ENCODE assay signal across 8 mouse cellular contexts in the genomic region with DNA sequence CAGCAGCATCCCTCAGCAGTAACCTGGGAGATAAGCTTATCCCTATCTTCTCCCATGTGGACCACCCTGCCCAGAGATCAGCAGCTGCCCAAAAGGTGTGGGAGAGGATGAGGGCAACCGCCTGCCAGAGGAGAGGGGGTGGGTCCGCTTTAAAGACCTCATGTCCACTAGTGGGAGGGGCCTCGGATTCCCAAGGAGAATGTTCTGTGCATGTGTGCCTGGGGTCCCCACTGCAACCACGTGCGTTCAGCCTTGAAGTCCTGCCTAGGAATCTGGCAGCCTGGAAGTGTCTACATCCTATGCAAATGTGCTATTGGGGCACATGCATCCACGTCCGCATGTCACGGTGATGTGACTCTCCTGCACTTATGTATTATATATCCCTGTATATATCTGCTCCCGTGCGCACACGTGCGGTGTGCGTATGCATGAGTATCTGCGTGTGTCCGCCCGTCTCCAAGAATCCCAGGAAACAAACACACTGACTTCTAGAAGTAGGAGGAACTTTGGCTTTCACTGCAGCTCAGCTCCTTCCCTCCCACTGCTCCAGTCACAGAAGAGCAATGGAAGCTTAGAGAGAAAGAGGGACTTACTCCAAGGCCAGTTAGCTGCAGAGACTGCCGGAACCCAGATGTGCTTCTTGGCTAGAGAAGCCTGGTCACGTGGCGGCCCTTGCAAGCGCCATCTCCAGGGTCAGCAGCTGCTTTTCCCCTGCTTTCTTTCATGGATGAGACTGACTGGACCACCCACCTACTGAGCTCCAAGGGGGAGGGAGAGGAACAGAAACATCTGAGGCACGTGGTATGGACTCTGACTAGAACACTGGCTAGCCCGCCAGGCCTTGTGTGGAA. TPM values are rescaled to one million over a fixed set of nuclear protein-coding genes. Genes with fewer than 3 reads are reported as not detected.
DNase-seq lines count a peak whose midpoint lies in the region; ATAC-seq and TF ChIP-seq lines count a peak whose summit lies in the region.

No protein-coding gene starts in this region.

- H3K9ac ChIP-seq in hindbrain, embryonic 16.5 days (ENCODE audit: low read depth, low read length) = no peak overlapping the region; the same call in 1 of the 2 replicates
- H3K9ac ChIP-seq in neural tube, embryonic 13.5 days = 0 out of 2 replicates have a peak overlapping the region, but pooled peaks have one; percentile 26

- H3K36me3 ChIP-seq in hindbrain, embryonic 16.5 days (ENCODE audit: control insufficient read depth, insufficient read depth, low read length) = no peaks in the 10 kb centered on the region
- no peaks in the 10 kb centered on the region for H3K36me3 ChIP-seq in limb, embryonic 10.5 days
- no peaks in the 10 kb centered on the region for H3K36me3 ChIP-seq in neural tube, embryonic 13.5 days
- no peaks in the 10 kb centered on the region for H3K36me3 ChIP-seq in thymus, adult 2 months (ENCODE audit: control insufficient read depth, insufficient read depth, low read length)

- no peak overlapping the region for H3K27ac ChIP-seq in hindbrain, embryonic 16.5 days (ENCODE audit: low read depth, low read length)
- H3K27ac ChIP-seq in limb, embryonic 10.5 days = peak overlapping the region; percentile 79
- peak overlapping the region; percentile 19 for H3K27ac ChIP-seq in neural tube, embryonic 13.5 days (replicated peaks)
- no peak overlapping the region for H3K27ac ChIP-seq in thymus, adult 2 months (ENCODE audit: control insufficient read depth, insufficient read depth, low read length)

- H3K27me3 ChIP-seq in hindbrain, embryonic 16.5 days (replicated peaks; ENCODE audit: control insufficient read depth, insufficient read depth, low read length) = no peaks in the 10 kb centered on the region
- no peaks in the 10 kb centered on the region for H3K27me3 ChIP-seq in limb, embryonic 10.5 days (ENCODE audit: low read depth, poor library complexity, severe bottlenecking)
- H3K27me3 ChIP-seq in neural tube, embryonic 13.5 days = no peaks in the 10 kb centered on the region
- no peaks in the 10 kb centered on the region for H3K27me3 ChIP-seq in thymus, adult 2 months (ENCODE audit: control insufficient read depth, insufficient read depth, low read length)

- peak; percentile 62 for ATAC-seq in hindbrain, embryonic 16.5 days
- peak; percentile 29; the same call in 1 of the 2 replicates for ATAC-seq in neural tube, embryonic 13.5 days (ENCODE audit: low read depth)

- TF ChIP-seq CTCF in thymus, adult 2 months (IDR thresholded peaks at IDR 0.05; ENCODE audit: borderline replicate concordance, control insufficient read depth, extremely low read depth, insufficient read depth, low read length, poor library complexity) = no peak

- no peak overlapping the region for H3K4me3 ChIP-seq in hindbrain, embryonic 16.5 days (ENCODE audit: low read length)
- no peak overlapping the region for H3K4me3 ChIP-seq in limb, embryonic 10.5 days
- no peak overlapping the region for H3K4me3 ChIP-seq in neural tube, embryonic 13.5 days
- H3K4me3 ChIP-seq in thymus, adult 2 months (ENCODE audit: control insufficient read depth, insufficient read depth, low read length) = no peak overlapping the region

- H3K4me1 ChIP-seq in hindbrain, embryonic 16.5 days (ENCODE audit: control insufficient read depth, insufficient read depth, low read depth, low read length) = peaks cover 25% of the 10 kb centered on the region
- H3K4me1 ChIP-seq in limb, embryonic 10.5 days = peaks cover 48% of the 10 kb centered on the region
- H3K4me1 ChIP-seq in neural tube, embryonic 13.5 days (replicated peaks) = peaks cover 40% of the 10 kb centered on the region
- H3K4me1 ChIP-seq in thymus, adult 2 months (replicated peaks; ENCODE audit: control insufficient read depth, insufficient read depth, low read length) = no peaks in the 10 kb centered on the region

- no peaks in the 10 kb centered on the region for H3K9me3 ChIP-seq in hindbrain, embryonic 16.5 days (ENCODE audit: control insufficient read depth, low read length)
- H3K9me3 ChIP-seq in limb, embryonic 10.5 days (replicated peaks) = no peaks in the 10 kb centered on the region
- H3K9me3 ChIP-seq in neural tube, embryonic 13.5 days = no peaks in the 10 kb centered on the region

- TF ChIP-seq POLR2A in thymus, adult 2 months (IDR thresholded peaks at IDR 0.05; ENCODE audit: control insufficient read depth, extremely low read depth, insufficient read depth, low read length, poor library complexity) = no peak

- no peak overlapping the region for H3K4me2 ChIP-seq in hindbrain, embryonic 16.5 days (ENCODE audit: low read length)
- H3K4me2 ChIP-seq in neural tube, embryonic 13.5 days = no peak overlapping the region

- 48% methylated on average over 22 of the region's 22 CpGs for WGBS in hindbrain, embryonic 16.5 days
- 66% methylated on average over 22 of the region's 22 CpGs for WGBS in limb, embryonic 10.5 days
- 68% methylated on average over 22 of the region's 22 CpGs for WGBS in neural tube, embryonic 13.5 days
- WGBS in thymus, adult 2 months = 89% methylated on average over 22 of the region's 22 CpGs

- peak; percentile 36 for DNase-seq in layer of hippocampus, adult 11-12 months (ENCODE audit: low spot score)
- DNase-seq in layer of hippocampus, postnatal 36 days = no peak
- DNase-seq in gastrocnemius, adult 8-10 months (ENCODE audit: low spot score in 2 of 2) = peak; percentile 74 to 80
- peak; percentile 78 for DNase-seq in limb, embryonic 10.5 days (ENCODE audit: low spot score)
- peak; percentile 73 for DNase-seq in yolk sac, embryonic 10.5 days (ENCODE audit: low spot score)
- DNase-seq in thymus, adult 2 months = no peak

RNA-seq across cellular contexts. Expression of a gene that starts 39.1 kb away (rescaled TPM):
- total RNA-seq in layer of hippocampus, postnatal 36 days (2021) = 100 to 1,000 TPM; 968 to 982 TPM
- total RNA-seq in gastrocnemius, adult 8-10 months (2022) = under 1 TPM; 0.51 to 0.72 (median 0.65) TPM
- 36.6 and 41.9 TPM in 2 replicates for polyA plus RNA-seq in hindbrain, embryonic 16.5 days (2015; fragmentation: Nextera tagmentation; extraction: Ambion mirVana)
- polyA plus RNA-seq in limb, embryonic 10.5 days (2016; fragmentation: Nextera tagmentation; extraction: Ambion mirVana) = 2.5 and 3.5 TPM in 2 replicates
- 13.8 and 14.7 TPM in 2 replicates for polyA plus RNA-seq in neural tube, embryonic 13.5 days (2015; fragmentation: Nextera tagmentation; extraction: Ambion mirVana)
- polyA plus RNA-seq in thymus, adult 2 months (2012; rRNA removed) = 1.9 TPM in 2 replicates

Comparison
In these comparisons a context has a peak if more than half of its experiments do, and no peak if none do; other contexts are left out.
1. DNase-seq: peak in layer of hippocampus, adult 11-12 months (single experiment), gastrocnemius, adult 8-10 months (2 of 2), limb, embryonic 10.5 days (single experiment) and yolk sac, embryonic 10.5 days (single experiment); none in layer of hippocampus, postnatal 36 days (0 of 2) and thymus, adult 2 months (single experiment).
2. H3K27ac ChIP-seq: peak in limb, embryonic 10.5 days (single experiment) and neural tube, embryonic 13.5 days (single experiment); none in hindbrain, embryonic 16.5 days (single experiment) and thymus, adult 2 months (single experiment).